Mouse (Mus musculus) cerebellum, postnatal 4 days (tissue): ENCODE data around the gene Ptgfrn.
A peak's percentile ranks its signal among the peaks of the same experiment; 100 is the strongest.

Source experiments
- DNase-seq, 2 experiments: peaks; one replicate each; pipeline ENCODE4 v3.0.0; 2022; ENCODE audit warnings: low spot score in 2 of 2, mixed read lengths in 1 of 2

Gene Ptgfrn

DNA sequence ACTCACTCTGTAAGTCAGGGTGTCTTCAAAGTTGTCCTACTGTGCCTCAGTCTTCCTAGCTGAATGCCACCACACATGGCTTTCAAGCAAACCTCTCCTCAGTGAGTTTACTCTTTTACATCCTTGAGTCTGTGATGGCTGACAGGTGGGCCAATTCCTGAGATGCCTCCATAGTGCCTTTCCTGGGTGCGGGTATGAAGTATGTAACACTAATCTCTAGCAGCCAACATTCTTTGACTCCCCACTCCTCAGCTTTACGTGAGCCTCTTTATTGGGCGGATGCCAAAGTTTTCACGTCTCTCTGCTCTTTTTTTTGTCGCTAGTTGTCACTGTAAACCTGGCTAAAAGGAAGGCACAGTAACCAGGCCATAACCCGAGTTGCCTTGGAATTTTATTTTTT, 104.7 kb downstream of the Ptgfrn start:
- no peak for DNase-seq

DNA sequence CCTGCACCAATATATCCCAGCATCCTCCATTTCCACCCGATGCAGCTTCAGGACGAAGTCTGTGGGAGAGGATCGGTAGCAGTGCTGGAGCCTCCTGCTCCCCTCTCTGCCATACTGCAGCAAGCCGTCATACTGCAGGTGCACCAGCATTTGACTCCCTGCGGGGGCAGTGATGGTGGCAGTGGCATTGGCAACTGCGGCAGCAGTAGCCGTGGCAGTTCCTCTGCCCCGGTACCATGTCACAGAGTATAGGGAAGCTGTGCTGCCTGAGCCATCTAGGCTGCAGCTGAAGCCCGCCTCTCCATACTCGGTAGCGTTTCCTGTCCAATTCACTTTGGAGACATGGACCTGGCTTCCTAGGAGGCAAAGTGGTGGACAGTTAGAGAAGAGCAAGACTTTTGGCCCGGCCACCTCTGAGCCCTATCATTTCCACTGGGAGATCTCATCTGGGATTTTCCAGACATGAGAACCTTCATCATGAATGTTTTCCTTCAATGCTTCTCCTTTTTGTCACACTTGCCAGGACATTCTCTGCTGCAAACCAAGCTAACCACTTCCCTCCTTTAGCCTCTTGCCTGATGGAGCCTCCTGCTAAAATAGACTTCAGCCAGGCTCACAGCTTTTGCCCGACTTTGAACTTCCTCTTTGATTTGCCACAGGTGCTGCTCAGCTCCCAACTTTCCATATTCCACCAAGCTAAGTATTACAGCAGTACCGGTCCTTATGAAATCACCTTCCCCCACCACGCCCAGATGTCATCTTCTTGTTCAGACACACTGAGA, 106.3 kb downstream of the Ptgfrn start:
- no peak for DNase-seq

DNA sequence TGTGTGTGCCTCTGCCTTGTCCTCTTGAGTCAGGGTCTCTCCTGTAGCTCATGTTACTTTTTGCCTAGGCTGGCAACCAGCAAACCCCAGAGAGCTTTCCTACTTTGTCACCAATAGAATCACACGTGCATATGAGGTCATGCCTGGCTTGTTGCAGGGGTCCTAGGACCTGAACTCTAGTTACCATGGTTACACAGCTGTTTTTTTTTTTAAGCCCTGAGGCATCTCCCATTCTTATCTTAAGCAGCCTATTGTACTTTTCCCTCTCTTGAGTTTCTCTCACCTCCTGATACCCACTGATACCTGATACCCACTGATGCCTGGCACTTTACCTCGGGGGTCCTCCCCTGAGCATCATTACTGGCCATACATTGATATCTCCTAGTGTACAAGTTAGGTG, 110.3 kb downstream of the Ptgfrn start:
- DNase-seq, result no peak

DNA sequence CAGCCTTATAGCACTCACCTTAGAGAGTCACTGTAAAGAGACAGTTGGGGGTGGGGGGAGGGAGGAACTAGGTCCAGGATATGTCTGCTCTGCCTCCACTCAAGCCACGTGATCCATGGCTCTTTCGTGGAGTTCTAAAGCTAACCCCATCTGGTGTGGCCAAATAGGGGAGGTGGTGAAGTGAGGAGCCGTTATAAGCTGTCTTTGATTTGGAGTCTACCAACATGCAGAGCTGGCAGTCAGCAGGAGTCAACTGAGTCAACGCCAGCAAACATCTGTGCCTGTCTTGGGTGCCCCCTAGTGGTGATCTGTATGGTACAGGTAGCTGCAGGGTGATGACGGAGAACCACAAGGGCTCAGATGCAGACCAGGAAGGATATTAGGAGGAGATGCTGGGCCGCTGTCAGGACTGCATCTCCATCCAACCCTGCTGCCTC, 111.2 kb downstream of the Ptgfrn start:
- peak; percentile 49 to 74 for DNase-seq

DNA sequence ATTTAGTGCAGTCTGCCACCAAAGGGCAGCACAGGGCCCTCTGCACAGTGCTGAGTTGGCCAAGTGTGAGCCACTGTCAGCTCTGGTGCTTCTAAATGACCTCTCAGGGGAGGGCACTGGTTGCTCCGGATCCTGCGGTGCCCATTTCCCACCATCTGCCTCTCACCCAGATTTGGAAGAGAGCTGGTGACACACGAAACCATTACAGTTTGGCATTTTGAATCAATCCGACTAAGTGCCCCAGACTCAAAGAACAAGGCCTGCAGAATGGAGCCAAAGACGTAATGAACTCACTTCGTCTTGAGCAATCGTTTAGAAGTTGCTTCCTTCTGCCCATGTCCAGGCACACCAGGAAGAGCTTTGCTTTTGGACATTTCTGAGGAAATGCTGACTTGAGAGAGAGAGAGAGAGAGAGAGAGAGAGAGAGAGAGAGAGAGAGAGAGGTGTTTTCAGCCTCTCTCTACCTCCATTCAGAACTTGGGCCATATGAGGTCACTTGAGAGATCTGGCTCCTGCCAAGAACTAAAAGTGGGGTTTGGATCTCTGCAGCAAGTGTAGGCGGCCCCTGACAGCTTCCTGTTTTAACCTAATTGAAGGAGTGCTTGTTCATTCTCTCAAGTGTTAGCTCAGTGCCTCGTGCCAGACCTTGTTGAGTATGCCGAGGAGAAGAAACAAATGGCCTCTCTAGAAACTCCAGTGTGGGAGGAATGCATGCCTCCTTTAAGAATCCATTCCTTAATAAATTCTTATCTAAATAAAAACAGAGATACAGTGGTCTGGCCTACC, 112.1 kb downstream of the Ptgfrn start:
- DNase-seq, result no peak

DNA sequence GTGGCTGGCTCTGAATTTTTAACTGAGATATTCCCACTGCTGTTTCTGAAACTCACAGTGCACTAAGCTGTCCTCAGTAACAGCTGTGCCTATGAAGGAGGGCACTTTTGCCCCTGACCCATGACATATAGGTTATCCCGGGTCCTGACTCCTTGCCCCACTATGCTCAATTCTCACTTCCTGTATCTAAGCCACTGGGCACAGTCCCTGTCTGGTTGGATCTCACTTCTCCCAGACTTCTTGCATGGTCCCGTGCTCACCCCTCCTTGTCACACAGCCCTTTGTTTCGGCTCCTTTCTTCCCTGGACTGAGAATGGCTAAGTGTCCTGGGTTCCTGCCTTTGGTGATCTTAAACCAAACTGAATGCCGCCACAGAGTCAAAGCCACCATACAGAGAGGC, 115.8 kb downstream of the Ptgfrn start:
- DNase-seq, result no peak

DNA sequence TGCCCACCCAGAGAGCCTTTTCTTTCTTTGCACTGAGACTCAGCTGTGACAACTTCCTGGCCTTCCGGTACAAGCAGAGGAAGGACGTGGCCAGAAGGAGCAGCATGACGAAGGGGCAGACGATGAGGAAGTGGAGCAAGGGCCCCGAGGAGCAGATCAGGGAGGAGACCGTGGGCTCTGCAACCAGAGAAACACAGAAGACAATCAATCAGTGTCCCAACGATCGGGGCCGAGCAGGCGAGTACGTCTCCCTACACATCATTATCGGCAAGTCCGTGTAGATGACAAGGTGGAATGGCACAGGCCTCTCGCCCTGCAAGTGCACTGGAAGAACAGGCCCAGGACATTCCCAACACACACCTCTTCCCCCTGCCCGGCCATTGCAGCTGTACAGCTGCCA, 116.4 kb downstream of the Ptgfrn start:
- no peak for DNase-seq

DNA sequence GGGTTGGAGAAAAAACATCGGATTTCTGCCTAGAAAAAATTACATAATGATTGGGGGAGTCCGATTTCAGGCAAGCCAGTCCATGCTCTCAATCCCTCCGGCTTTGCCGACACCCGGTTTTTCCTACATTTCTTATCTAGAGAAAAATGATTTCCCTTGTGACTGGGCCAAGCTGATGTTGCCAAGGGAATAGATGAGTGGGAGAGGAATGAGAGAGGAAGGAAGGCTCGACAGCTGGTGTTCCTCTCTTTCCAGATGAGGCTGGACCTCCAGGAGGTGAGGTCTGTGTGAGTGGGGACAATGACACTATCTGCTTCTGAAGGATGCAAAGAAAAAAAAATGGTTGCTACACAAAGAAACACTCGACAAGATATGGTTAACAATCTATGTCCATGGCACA, 116.9 kb downstream of the Ptgfrn start:
- DNase-seq, result no peak
